Mouse (Mus musculus): ENCODE data around the gene Dclk2.

The Dclk2 gene

DNA sequence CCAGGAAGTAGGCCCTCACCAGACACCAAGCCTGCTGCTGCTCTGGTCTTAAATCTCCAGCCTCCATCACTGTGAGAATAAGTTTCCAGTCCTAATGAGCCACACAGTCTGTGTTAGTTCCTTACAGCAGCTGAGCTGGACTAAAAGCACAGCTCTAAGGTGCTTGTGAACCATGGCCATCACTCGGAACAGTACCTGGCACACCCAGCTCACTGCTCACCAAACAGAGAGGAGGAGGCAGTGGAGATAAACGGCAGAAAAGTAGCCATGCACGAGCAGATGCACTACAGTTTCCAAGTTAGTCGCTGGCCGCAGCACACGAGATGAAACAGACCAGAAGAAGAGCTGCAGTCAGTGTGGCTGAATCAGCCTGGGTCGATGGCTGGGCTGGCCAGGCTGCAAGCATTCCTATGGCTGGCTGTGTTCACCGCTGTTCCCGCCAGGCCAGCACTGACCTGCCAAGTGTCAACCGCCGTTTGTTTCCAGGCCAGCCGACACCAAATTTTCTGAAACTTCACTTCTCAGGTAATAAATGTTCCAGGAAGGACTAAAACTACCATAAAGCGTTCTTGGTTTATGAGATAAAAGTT lies 122.7 kb downstream of the Dclk2 start:
- DNase-seq (ENCODE audit: low spot score), result no peak

- DNase-seq (ENCODE audit: low spot score), result no peak
These were observed 123.9 kb downstream of the Dclk2 start for GRCm38 (mm10) chr3:86796716-86797115.

DNA sequence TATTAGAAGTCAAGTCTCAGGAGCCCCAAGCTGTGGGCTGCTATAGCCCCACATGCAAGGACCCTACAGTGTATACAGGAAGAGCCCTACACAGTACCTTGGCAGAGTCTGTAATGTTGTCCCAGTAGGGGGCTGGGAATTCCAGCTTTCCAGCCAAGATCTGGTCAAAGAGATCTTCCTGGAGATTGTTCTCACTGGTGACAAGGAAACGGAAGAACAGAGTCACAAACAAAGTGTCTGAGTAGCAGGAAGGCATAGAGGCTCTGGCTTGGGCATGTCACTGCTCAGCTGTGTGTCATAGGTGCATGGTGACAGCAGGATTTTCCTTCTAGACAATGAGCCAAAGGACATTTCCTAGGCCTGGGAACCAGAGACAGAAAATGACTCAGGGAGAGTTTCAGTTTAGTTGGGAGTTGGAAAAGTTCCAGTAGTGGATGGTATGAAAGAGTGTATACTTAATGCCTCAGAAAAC lies 126.9 kb downstream of the Dclk2 start:
- no peak for DNase-seq (ENCODE audit: low spot score)

DNA sequence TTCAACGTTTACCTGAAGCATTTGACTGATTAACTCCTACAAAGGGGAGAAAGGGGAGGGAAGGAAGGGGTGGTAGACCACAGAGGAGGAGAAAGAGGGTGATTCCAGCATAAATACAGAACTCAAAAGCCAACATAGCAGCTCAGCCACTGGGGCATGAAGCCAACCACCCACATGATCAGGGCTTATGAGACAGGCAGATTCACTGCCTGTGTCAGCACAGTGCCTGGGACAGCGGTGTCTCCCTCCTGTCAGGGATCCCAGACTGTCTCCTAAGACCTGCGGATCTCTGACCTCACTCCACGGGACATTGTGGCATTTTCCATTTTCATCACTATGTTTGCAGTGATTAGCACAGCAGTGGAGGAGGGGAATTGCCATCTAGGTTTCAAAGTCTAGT lies 127.4 kb downstream of the Dclk2 start:
- DNase-seq (ENCODE audit: low spot score), result no peak

GRCm38 (mm10) chr3:86789752-86790151 lies 130.9 kb downstream of the Dclk2 start:
- DNase-seq (ENCODE audit: low spot score), result no peak

- no peak for DNase-seq (ENCODE audit: low spot score)
These were observed 131.9 kb downstream of the Dclk2 start for GRCm38 (mm10) chr3:86788711-86789110.

DNA sequence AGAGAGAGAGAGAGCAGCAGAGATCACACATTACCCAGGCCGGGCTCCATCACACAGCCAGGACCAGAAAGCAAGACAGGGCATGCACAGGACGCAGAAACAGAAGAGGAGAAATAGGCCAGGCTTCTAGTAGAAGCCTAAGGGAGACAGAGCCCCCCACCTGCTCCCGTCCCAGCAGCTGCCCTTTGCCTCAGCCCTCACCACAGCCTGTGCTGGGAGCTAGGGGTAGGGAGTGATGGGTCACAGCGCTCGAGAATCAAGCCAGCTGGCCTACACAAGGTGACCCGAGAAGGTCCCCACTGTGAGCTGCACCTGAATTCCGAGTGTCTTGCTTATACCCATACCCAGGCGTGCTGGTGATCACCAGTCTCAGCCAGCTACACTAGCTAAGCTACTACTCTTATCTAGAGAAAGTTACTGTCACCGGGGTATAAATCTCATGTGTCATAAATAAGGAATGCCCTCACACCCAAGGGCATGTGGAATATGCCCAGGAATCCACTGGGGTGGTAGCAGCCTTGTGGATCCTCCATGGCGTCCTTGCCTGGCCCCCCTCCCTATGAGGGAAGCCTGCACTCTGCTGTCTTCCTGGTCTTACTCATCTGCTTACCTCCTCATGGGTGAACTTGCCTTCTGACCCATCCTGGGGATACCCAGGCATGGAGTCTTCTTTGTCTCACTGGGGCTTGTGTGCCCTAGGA lies 133.1 kb downstream of the Dclk2 start:
- DNase-seq (ENCODE audit: low spot score), result no peak

- DNase-seq (ENCODE audit: low spot score), result no peak
These were observed 133.8 kb downstream of the Dclk2 start for GRCm38 (mm10) chr3:86786845-86787351.

GRCm38 (mm10) chr3:86786280-86786679 lies 134.4 kb downstream of the Dclk2 start:
- no peak for DNase-seq (ENCODE audit: low spot score)

DNA sequence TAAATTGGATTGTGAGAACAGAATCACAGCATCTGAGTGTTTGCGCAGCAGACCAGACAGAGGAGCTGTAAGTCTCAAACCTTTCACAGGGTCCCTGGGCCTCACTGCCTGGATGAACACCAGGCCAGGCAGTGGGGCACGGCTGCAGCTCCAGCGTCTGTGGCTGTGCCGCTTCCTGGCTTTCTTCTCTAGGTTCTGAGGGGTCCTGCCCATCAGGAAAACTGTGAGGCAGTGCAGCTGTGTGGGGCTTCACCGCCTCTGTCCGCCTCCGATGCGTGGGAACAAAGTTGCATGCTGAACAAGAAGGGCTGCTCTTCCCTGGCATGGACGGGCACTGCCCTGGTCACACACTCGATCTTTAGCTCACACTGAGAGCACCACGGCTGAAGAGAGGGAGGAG lies 135.7 kb downstream of the Dclk2 start:
- DNase-seq (ENCODE audit: low spot score), result no peak

- DNase-seq (ENCODE audit: low spot score), result no peak
These were observed 136.6 kb downstream of the Dclk2 start for GRCm38 (mm10) chr3:86784051-86784450.

- DNase-seq (ENCODE audit: low spot score), result no peak
These were observed 140.9 kb downstream of the Dclk2 start for GRCm38 (mm10) chr3:86779704-86780103.

- DNase-seq (ENCODE audit: low spot score), result no peak
These were observed 145.2 kb downstream of the Dclk2 start for GRCm38 (mm10) chr3:86775444-86775828.

- no peak for DNase-seq (ENCODE audit: low spot score)
These were observed 145.8 kb downstream of the Dclk2 start for GRCm38 (mm10) chr3:86774566-86775443.

DNA sequence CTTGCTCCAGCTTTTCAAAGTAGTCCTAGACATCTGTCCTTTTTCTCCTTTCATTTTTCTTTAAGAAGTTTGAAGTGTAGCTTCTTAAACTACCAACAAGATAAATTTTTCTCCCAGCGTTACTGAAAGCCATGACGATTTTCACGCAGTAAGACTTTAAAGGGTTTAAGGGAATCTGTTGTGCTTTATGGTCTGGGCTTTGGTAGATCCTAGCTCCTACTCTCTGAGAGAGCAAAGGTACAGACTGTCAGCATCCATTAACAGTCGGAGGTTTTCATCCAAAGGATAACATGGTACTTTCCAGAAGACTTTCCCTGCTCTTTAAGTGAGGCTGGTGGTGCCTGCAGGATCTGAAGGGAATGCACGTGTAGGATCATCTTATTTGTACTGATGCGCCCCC lies 151.7 kb downstream of the Dclk2 start:
- DNase-seq (ENCODE audit: low spot score), result no peak

DNA sequence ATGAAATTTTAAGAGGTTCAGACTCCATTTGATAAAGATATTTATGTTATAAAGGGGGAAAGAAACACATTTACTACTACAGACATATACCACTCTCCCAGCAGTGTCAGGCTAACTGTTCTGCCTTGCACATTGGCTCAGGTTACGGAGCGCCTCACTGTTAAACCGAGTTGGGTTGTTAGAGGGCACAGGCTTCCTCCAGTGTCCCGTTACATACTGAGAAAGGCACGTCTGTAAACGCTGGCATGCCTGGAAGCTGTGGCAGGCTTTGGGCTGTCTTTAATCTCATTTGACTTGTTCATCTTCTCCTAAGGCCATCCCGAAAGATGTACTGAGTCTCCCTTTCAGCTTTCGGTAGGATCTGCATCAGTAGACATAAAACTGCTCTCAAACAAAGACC lies 152.1 kb downstream of the Dclk2 start:
- DNase-seq (ENCODE audit: low spot score), result no peak

GRCm38 (mm10) chr3:86762456-86762855 lies 158.2 kb downstream of the Dclk2 start:
- no peak for DNase-seq (ENCODE audit: low spot score)

DNA sequence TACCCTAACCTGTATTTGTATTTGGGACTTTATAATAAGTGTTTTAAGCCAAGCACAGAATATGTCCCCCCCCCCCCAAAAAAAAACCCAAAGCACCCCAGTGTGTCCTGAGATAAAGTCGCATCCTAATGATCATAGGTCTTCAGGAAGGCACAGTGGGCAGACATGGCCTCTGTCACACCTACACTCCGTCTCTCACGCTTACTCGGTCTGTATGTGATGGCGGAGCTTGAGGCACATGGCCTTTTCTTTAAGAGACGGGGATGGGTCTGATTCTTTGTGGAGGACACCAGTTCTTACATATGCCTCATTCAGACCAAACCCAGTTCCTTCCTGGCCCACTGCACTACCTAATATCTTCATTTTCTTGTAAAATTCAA lies 158.6 kb downstream of the Dclk2 start:
- no peak for DNase-seq (ENCODE audit: low spot score)

DNA sequence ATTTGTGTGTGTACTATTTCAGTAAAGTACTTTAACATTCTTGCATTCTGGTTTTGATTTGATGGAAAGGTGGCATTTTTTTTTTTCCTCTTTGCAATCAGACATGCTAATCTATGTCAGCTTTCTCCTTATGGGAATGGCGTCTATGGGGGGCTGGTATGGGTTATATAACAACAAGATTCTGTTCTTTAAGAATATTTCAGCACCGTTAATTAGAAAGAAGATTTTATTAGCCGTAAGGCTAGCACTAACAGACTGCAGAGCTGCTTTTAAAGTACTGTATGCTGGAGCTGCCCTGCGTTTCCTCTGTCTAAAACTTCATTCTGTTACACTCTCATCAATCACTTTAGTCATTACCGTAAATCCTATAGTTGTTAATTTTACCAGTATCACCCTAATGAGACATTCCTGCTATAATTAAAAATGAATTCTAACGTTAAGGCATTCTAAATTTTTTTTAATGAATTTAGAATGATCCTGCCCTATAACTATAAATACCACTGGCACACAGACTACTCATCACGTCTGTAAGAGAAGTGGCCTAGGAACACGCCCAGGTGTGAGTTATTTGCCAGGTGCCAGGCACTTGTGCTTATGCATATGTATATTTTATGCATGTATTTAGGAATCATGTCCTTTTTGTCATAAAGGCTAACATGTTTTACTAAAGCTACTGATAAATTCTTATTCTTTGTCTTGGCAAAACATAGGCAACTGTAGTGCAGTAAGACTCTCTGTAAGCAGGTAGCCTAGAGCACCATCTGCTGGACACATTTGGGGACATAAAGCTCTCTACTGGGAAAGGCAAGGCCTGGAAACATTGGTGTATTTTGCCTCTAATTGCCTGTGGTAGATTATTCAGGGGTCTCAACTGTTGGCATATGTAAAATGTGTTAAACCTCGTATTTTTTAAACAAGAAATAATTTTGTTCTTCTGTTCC lies 159.3 kb downstream of the Dclk2 start:
- DNase-seq (ENCODE audit: low spot score), result no peak

- DNase-seq (ENCODE audit: low spot score), result no peak
These were observed 160.2 kb downstream of the Dclk2 start for GRCm38 (mm10) chr3:86760474-86760873.

- DNase-seq (ENCODE audit: low spot score), result no peak
These were observed 160.8 kb downstream of the Dclk2 start for GRCm38 (mm10) chr3:86759834-86760233.

GRCm38 (mm10) chr3:86759383-86759782 lies 161.3 kb downstream of the Dclk2 start:
- DNase-seq (ENCODE audit: low spot score), result no peak
